Comparison of ENCODE assay signal across 8 mouse cellular contexts in the genomic region with DNA sequence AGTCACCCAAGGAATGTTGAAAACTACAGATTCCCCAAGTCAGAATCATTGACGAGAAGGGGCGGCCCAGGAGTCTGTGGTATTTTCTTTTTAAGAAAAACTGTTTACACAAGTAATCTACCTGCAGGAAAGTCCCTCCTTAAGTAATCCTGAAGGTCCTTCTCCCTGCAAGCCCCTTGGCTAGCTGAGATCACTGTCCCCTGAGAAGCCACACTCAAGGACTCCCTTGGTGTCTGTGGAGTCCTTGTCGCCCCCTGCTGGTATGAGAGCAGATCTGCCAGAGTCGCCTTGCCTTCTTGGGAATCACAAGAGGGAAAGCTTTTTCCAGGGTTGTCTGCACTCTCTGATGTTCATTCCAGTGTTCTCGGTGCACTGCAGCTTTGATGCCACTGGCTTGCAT. TPM values are rescaled to one million over a fixed set of nuclear protein-coding genes. Genes with fewer than 3 reads are reported as not detected.
A peak's percentile ranks its signal among the peaks of the same experiment; 100 is the strongest.
DNase-seq lines count a peak whose midpoint lies in the region; ATAC-seq lines count a peak whose summit lies in the region.

No protein-coding gene starts in this region.

- peak; percentile 69 for DNase-seq in CD4-positive, CD25-positive, alpha-beta regulatory T cell, adult 2 months (ENCODE audit: low read depth, low spot score)
- DNase-seq in R1 (ENCODE audit: low read depth, low spot score), result peak; percentile 83
- peak; percentile 93 for DNase-seq in embryo, embryonic 10 days (ENCODE audit: low spot score)
- DNase-seq in heart, postnatal 25 days (ENCODE audit: low spot score), result peak; percentile 42
- DNase-seq in layer of hippocampus, postnatal 14 days (ENCODE audit: low spot score in 2 of 2), result peak; percentile 37 to 73
- peak; percentile 44 to 76 for DNase-seq in lung, postnatal 4 days
- DNase-seq in skeletal muscle tissue, adult 2 months (ENCODE audit: low read depth, low spot score), result peak; percentile 77

- ATAC-seq in CD4-positive, CD25-positive, alpha-beta regulatory T cell, adult 4 months, result no peak

- intact Hi-C loops in heart, postnatal 25 days (cut with DNase I), result loop anchor here (1.0 to 5.0 kb wide), 2 partner anchors 40 to 121 kb away; no protein-coding TSS in a partner anchor

RNA-seq across cellular contexts. Expression of gene Cdk1, which starts 45.7 kb away (rescaled TPM):
- 10 to 100 TPM; 17.5 to 18.6 TPM for polyA plus RNA-seq in CD4-positive, CD25-positive, alpha-beta regulatory T cell, adult 4 months (2017; shearing (Covaris generic))
- total RNA-seq in heart, postnatal 25 days (2021), result 1 to 10 TPM; 2.2 to 2.8 TPM
- 1 to 10 TPM; 2.9 to 3.4 TPM for total RNA-seq in layer of hippocampus, postnatal 14 days (2021)

Comparison
In these comparisons a context has a peak if more than half of its experiments do, and no peak if none do; other contexts are left out.
1. DNase-seq: peak in every context shown above with its lines; median percentile 93 in embryo, embryonic 10 days; 83 in R1; 77 in skeletal muscle tissue, adult 2 months; 69 in CD4-positive, CD25-positive, alpha-beta regulatory T cell, adult 2 months; 60 in lung, postnatal 4 days; 55 in layer of hippocampus, postnatal 14 days; 42 in heart, postnatal 25 days.